Mouse (Mus musculus) limb, embryonic 11.5 days (tissue): Measurements from ENCODE around the gene Apobec1. TPM values are rescaled to one million over a fixed set of nuclear protein-coding genes. Genes with fewer than 3 reads are reported as not detected.

Experiments used
- polyA plus RNA-seq: library from polyadenylated mRNA; unstranded; fragments of >200 nt; fragmentation: Nextera tagmentation; extraction: Ambion mirVana; gene quantifications from 2 replicates; pipeline ENCODE4 v1.2.1, GENCODE M21; 2014

Apobec1 gene
- polyA plus RNA-seq, 1 experiment from 2014 or later = 0.79 TPM

Other genes with a start within 250 kb of the Apobec1 start
- 50.7 and 56.2 TPM in 2 replicates for gene Rimklb, start 103.7 kb downstream of the Apobec1 start, polyA plus RNA-seq
- 0.33 and 0.44 TPM in 2 replicates for gene Mfap5, start 96.6 kb downstream of the Apobec1 start, polyA plus RNA-seq
- gene Aicda, start 48.6 kb downstream of the Apobec1 start, polyA plus RNA-seq = 0.09 and 0.24 TPM in 2 replicates
- gene Gdf3, start 7.6 kb upstream of the Apobec1 start, polyA plus RNA-seq = 0.07 and 0.14 TPM in 2 replicates
- gene Dppa3, start 24.0 kb upstream of the Apobec1 start, polyA plus RNA-seq = not detected in 2 replicates
- gene Nanog, start 105.0 kb upstream of the Apobec1 start, polyA plus RNA-seq = 0.07 and 0.09 TPM in 2 replicates
- 72.9 and 74.1 TPM in 2 replicates for gene Slc2a3, start 199.2 kb upstream of the Apobec1 start, polyA plus RNA-seq
- gene Foxj2, start 217.5 kb upstream of the Apobec1 start, polyA plus RNA-seq = 3.7 and 3.9 TPM in 2 replicates